Mouse (Mus musculus): ENCODE measurements around the gene Szrd1.

DNA sequence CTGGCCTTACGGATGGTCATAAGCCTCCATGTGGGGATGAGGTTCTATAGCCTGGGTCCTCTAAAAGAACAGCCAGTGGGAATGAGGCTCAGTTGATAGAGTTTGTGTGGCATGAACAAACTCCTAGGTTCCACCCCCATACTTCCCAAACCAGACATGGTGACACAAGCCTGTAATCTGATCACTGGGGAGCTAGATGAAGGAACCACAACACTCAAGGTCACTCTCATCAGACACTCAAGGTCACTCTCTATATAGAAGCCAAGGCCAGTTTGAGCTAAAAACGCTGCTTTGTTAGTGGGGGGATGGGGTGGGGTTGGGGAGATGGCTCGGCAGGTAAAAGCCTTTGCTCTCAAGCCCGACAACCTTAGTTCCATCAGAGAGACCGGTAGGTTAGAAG, 39.6 kb downstream of the Szrd1 start:
- TF ChIP-seq CTCF (IDR thresholded peaks at IDR 0.05; ENCODE audit: borderline replicate concordance, insufficient read depth, low read depth, low read length) (no peak), POLR2A (IDR thresholded peaks at IDR 0.05; ENCODE audit: borderline replicate concordance, insufficient read depth, low read length) (no peak)

Measured in cerebellum, adult 2 months (tissue).